Mouse (Mus musculus) adrenal gland, postnatal 10 days (tissue): ENCODE data around the gene Lin37. TPM values are rescaled to one million over a fixed set of nuclear protein-coding genes. Genes with fewer than 3 reads are reported as not detected.

Experiments used
- DNase-seq: peaks from one replicate; pipeline ENCODE4 v3.0.0; 2021; ENCODE audit warnings: mixed read lengths
- total RNA-seq, 2 experiments: library from RNA; stranded (reverse); gene quantifications; 2 replicates each; pipeline ENCODE4 v1.2.3; 2021

Gene Lin37
- total RNA-seq, 2 experiments from 2014 or later: 34.4 to 40.5 TPM

GRCm38 (mm10) chr7:30553021-30553589 lies 6.5 kb downstream of the Lin37 start:
- peak; percentile 84 for DNase-seq

- peak; percentile 97 for DNase-seq
Measured at GRCm38 (mm10) chr7:30552102-30553020, 7.3 kb downstream of the Lin37 start, which contains the start of the genes Hspb6 and Proser3. Gene Hspb6, plus strand, starts transcription at chr7:30552178. Gene Proser3, minus strand, starts transcription at chr7:30552299.

- no peak for DNase-seq
Measured at GRCm38 (mm10) chr7:30551445-30552101, 8.1 kb downstream of the Lin37 start.

- no peak for DNase-seq
Measured at GRCm38 (mm10) chr7:30550603-30551002, 9.0 kb downstream of the Lin37 start.

DNA sequence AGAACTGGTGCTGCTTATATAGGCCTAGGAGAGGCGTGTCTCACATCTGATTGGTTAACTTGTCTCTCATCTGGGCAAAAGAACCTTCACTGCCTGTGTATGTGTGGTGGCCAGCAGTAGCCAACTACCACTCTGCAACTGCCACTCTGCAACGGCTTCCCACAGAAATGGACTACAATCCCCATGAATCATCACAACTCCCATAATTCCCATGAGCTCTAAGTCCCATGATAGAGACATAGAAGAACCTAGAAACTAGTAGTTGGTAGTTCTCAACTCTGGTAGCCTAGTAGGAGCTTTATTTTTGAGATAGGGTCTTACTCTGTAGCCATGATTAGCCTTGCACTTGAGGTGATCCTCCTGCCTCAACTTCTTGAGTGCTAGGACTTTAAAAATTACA lies 9.8 kb downstream of the Lin37 start:
- DNase-seq: no peak

- DNase-seq: no peak
Measured at GRCm38 (mm10) chr7:30544327-30544726, 15.3 kb downstream of the Lin37 start.

- DNase-seq: no peak
Measured at GRCm38 (mm10) chr7:30540572-30540971, 19.1 kb downstream of the Lin37 start.

DNA sequence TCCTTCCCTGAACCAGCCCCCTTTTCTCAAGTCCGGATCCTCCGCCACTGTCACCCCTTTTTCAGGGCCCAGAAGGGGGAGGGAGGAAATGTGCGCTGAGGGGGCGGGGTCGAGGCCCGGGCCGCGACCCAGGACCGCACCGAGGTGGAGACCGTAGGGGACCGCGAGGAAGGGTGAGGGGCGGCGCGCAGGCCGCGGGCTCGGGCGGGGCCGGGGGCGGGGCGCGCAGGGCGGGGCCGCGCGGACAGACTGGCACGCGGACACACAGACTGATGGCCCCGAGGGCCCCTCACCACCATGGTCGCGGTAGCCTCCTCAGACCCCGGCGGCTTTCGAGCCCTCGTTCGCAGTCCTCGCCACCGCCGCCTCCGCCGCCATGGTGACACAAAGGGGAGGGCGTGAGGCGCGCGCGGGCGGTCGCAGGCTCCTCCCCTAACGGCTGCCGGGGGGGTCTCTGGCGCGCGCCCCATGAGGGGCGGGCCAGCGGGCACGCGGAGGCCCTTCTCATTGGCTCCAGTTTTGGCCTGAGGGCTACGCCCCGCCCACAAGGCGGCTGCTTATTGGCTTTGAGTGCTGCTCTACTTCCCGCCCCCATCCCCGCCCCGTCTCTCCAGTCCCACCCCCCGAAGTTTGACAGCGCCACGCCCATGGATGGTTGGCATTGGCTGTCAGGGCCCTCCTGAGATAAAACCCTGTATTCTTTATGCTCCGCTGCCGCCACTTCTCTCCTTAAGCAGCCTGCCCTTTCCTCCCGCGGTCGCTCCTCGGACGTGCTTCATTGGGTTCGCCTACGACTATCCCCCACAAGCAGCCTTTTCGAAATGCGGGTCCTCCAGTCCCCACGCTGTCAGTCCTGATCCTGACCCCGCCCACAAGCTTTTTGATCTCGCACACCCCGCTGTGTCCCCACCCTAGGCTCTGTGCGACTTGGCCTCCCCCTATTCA lies 24.7 kb downstream of the Lin37 start, which contains the start of gene Arhgap33:
TSS of gene Arhgap33 (minus strand) at position 428 of the 945 bp plus-strand sequence.
- peak; percentile 97 for DNase-seq

GRCm38 (mm10) chr7:30533941-30534632 lies 25.6 kb downstream of the Lin37 start:
- DNase-seq: no peak

- peak; percentile 52 for DNase-seq
Measured at GRCm38 (mm10) chr7:30532931-30533330, 26.7 kb downstream of the Lin37 start.

- DNase-seq: no peak
Measured at GRCm38 (mm10) chr7:30531291-30531815, 28.3 kb downstream of the Lin37 start.

DNA sequence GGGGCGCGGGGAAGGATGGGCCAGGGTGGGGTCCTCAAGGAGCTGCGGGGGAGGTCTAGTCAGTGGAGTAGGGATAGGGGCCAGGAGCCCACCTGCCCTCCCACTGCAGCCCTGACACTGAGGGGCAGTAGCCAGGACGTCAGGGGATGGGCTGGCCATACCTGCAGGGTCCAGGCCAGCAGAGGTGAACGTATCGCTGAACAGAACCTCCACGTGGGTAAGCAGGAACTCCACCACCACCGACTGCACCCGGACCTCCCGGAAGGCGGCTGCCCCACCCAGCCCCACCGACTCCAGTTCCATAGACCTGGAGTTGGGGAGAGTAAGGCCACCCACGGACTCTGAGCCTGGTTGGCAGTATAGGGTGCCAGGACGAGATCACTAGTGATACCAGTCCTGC lies 32.7 kb downstream of the Lin37 start:
- no peak for DNase-seq

DNA sequence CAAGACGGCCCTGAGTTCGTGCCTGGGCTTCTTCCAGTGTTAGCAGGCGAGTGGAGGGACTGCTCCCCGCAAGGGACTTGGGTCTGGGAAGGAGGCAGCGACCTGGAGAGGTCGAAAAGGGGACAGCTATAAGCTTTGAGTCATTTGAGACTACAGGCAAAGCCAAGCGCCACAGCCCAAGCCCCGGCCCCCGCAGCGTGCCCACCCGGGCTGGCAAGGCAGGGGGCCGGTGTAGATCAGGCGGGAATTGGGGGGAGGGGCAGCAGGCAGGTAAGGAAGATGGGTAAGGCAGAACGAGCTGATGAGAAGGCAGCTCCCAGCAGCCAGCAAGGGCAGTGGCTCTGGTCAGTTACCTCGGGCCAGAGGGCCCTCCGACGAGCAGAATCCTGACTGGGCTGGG lies 33.2 kb downstream of the Lin37 start:
- no peak for DNase-seq

DNA sequence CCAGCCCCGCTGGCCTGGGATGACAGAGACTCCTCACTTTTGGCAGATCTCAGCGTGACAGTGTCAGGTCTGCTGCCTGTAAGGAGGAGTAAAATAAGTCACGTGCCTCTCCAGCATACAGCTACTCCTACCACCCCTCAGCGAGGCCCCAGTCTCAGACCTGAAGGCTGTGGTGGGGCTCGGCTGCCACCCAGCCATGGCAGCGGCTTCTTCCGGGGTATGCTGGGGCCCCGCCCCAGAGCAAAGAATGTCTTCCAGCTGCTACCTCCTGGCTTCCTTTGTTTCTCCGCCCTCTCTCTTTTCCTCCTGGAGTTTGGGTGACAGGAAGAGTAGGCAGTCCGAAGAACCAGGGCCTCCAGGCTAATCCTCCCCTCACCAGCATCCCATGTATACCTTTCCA lies 33.7 kb downstream of the Lin37 start:
- no peak for DNase-seq

DNA sequence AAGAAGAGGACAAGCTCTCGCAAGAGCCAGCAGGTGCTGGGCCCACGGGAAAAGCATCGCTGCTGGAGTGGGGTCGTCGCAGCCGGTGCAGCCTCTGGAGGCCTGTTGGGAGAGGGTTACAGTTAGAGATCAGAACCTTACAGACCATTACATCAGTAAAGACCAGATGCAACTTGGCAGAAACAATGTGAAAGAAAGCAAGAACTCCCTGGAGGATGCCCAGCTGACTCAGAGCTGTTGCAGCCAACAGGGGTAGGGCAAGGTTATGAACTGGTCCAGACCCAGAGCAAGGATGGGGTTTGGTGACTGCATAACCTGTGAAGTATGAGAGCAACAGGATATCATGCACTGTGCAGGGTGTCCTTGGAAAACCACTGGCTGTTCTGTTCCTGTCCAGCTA lies 35.2 kb downstream of the Lin37 start:
- no peak for DNase-seq

GRCm38 (mm10) chr7:30522871-30523270 lies 36.8 kb downstream of the Lin37 start:
- DNase-seq: no peak

- DNase-seq: no peak
Measured at GRCm38 (mm10) chr7:30520856-30521255, 38.8 kb downstream of the Lin37 start.

GRCm38 (mm10) chr7:30520396-30520795 lies 39.2 kb downstream of the Lin37 start:
- DNase-seq: no peak

DNA sequence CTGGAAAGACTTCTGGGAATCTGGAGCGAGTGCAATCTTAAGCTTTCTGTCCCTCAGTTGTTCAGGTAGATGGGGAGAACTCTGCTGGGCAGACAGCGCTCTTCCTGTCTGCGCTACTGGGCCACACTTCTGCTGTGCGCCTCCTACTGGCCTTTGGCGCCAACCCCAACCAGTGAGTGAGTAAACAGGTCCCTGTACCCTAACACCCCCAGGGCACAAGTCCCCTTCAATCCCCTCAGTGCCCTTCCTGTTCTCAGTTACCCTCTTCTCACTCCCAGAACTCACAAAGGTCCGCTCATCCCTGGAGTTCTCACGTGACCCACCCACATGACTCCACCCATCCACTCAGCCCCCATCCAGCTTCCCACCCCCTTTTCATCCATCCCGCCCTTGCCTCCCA lies 41.3 kb downstream of the Lin37 start:
- DNase-seq: no peak

DNA sequence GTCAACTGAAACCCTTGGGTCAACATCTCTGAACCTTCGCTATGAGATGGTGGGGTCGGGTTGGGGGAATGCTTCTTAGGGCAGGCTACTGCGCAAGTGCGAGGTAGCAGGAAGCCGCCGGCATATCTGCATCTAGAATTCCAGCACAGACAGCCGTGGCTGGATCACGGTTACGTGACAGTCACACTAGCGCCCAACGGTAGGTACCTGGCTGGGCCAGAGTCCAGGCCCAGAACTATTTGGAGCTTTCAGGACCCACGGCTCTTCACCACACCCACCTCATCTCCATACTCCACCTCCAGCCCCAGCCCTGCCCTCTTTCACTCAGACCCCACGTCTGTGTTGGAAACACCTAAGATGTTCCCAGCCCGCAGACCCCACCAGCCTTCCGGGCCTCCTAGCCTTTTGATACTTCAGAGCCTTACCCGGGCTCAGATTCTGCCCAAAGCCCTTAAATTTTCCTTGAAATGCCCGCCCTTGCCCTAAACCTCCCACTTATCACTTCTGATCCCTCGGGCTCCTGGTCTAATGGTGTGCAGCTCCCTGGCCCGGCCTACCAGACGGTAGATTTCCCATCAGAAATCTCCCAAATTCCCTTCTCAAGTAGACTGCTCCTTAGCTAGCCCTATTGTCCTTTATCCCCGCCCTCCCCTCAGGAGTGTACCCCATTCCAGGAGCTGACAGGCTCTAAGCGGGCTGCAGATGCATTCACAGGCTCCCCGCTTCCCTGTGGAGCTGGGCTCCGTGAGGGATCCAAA lies 44.5 kb downstream of the Lin37 start:
- no peak for DNase-seq
